Mouse (Mus musculus) hindbrain, postnatal 0 days (tissue): ENCODE data around the gene Myo1f. TPM values are rescaled to one million over a fixed set of nuclear protein-coding genes. Genes with fewer than 3 reads are reported as not detected.
"Not testable (repeated sequence)": the region's sequence is repeated elsewhere in the genome, so short reads cannot be mapped to it uniquely, and the experiment has no call there.

ENCODE experiments used
- ATAC-seq: fragments of 200-750 bp; cut with Nextera tagmentation; 2 replicates; pipeline ENCODE4 v1.8.0; 2017; ENCODE audit warnings: mild to moderate bottlenecking, moderate TSS enrichment, moderate library complexity
- DNase-seq: peaks from one replicate; pipeline ENCODE4 v3.0.0-alpha.2; 2015; ENCODE audit warnings: low spot score
- H3K27ac ChIP-seq: fragments of 300-500 bp; sonication (generic); 2 replicates; pipeline ENCODE4 v1.5.1; 2014; ENCODE audit warnings: mild to moderate bottlenecking
- H3K27me3 ChIP-seq: fragments of 300-500 bp; sonication (generic); 2 replicates; pipeline ENCODE4 v1.6.1; 2014; ENCODE audit warnings: low read length, mixed read lengths; ENCODE audit not compliant: insufficient read depth
- H3K36me3 ChIP-seq: fragments of 300-500 bp; sonication (generic); 2 replicates; pipeline ENCODE4 v1.6.1; 2014; ENCODE audit warnings: low read length, mixed read lengths; ENCODE audit not compliant: insufficient read depth
- H3K4me1 ChIP-seq: fragments of 300-500 bp; sonication (generic); 2 replicates; pipeline ENCODE4 v1.6.1; 2014; ENCODE audit warnings: antibody characterized with exemption, low read length, mixed read lengths; ENCODE audit not compliant: insufficient read depth
- H3K4me2 ChIP-seq: fragments of 300-500 bp; sonication (generic); 2 replicates; pipeline ENCODE4 v1.6.1; 2014; ENCODE audit warnings: low read depth, mild to moderate bottlenecking, low read length, moderate library complexity, mixed read lengths
- H3K4me3 ChIP-seq: fragments of 300-500 bp; sonication (generic); 2 replicates; pipeline ENCODE4 v1.5.1; 2014; ENCODE audit warnings: low read length
- H3K9ac ChIP-seq: fragments of 300-500 bp; sonication (generic); replicated peaks from 2 replicates; pipeline ENCODE4 v1.6.1; 2014; ENCODE audit warnings: mild to moderate bottlenecking, low read length, moderate library complexity, mixed read lengths
- H3K9me3 ChIP-seq: fragments of 300-500 bp; sonication (generic); 2 replicates; pipeline ENCODE4 v1.6.1; 2016; ENCODE audit warnings: low read length, mixed read lengths
- CTCF ChIP-seq: IDR thresholded peaks from 2 replicates; pipeline ENCODE4 v1.5.1; 2016; ENCODE audit warnings: antibody characterized with exemption, control low read depth, low read depth
- WGBS: fragments of 180-500 bp; shearing (Covaris S2); extraction: QIAGEN DNeasy Blood & Tissue Kit; methylation state at CpG from one replicate; pipeline ENCODE4 v1.1.7; 2014; 5-methylcytosine and 5-hydroxymethylcytosine counted together
- polyA plus RNA-seq: library from polyadenylated mRNA; unstranded; fragments of >200 nt; fragmentation: Nextera tagmentation; extraction: Ambion mirVana; gene quantifications from 2 replicates; pipeline ENCODE4 v1.2.1, GENCODE M21; 2015
- total RNA-seq: library from RNA; depleted of rRNA; stranded (reverse); fragments of >200 nt; gene quantifications from 2 replicates; pipeline ENCODE4 v1.2.3, GENCODE M21; 2014

Gene Myo1f
- total and polyA plus RNA-seq, 2 experiments from 2014 or later, result 1.2 to 2.6 TPM

DNA sequence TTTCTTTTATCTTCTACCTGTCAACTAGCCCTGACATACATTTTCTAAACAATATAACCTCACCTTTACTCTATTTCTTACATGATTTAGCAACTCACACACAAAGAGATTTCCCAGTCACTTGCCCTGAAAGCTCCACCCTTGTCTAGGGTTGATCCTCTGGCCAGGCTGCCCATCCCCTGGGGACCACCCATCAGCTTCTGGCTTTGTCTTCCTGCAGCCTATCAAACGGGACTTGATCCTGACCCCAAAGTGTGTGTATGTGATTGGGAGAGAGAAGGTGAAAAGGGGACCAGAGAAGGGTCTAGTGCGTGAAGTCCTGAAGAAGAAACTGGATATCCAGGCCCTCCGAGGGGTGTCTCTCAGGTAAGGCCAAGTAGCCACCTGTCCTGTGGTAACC is 45.3 kb downstream of the Myo1f start:
- 87% methylated on average over 3 of the region's 3 CpGs for WGBS
- no peak for TF ChIP-seq CTCF
- Histone ChIP-seq H3K4me3 (no peak overlapping the region), H3K4me1 (no peaks in the 10 kb centered on the region), H3K27me3 (no peaks in the 10 kb centered on the region), H3K9ac (no peak overlapping the region), H3K36me3 (no peaks in the 10 kb centered on the region), H3K4me2 (no peak overlapping the region), H3K9me3 (no peaks in the 10 kb centered on the region; the same call in 1 of the 2 replicates), H3K27ac (no peak overlapping the region)
- ATAC-seq (no peak), DNase-seq (no peak)

DNA sequence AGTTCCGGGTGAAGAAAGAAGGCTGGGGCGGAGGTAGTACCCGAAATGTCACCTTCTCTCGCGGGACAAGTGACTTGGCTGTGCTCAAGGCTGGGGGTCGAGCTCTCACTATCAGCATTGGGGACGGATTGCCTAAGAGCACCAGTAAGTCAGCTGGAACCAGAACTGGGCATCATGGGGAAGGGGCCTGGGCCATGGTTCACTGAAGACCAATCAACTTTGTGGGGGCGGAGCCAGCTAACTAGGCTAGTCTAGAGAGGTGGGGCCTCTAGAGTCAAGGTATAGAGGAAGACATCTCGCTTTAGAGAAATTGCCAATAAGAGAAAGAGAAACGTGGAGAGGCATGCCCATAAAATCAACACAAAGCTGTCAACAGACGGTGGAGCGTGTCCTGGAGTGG is 46.4 kb downstream of the Myo1f start:
- Histone ChIP-seq H3K9ac (no peak overlapping the region), H3K4me2 (no peak overlapping the region), H3K36me3 (no peaks in the 10 kb centered on the region), H3K9me3 (no peaks in the 10 kb centered on the region; the same call in 1 of the 2 replicates), H3K4me3 (no peak overlapping the region), H3K27ac (no peak overlapping the region), H3K27me3 (no peaks in the 10 kb centered on the region), H3K4me1 (no peaks in the 10 kb centered on the region)
- DNase-seq (no peak), ATAC-seq (no peak)
- 86% methylated on average over 12 of the region's 12 CpGs for WGBS
- no peak for TF ChIP-seq CTCF

DNA sequence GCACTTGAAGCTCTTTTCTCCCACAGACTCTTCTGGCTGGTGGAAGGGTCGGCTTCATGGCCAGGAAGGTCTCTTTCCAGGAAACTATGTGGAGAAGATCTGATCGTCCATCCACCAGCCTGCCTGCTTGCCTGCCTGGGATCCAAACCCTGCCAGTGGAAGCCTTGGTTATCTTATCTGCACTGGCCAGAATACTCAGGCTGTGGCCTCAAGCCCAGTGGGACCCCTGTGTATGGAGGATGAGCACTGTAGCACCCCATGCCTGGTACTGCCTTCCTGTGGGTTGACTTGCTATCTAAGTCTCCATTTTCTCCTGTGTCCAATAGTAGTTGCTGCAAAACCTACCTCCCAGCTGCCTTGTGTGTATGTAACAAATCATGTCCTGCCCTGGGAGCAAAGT is 51.8 kb downstream of the Myo1f start:
- H3K4me2 ChIP-seq, result no peak overlapping the region
- DNase-seq, result no peak
- TF ChIP-seq CTCF, result no peak

DNA sequence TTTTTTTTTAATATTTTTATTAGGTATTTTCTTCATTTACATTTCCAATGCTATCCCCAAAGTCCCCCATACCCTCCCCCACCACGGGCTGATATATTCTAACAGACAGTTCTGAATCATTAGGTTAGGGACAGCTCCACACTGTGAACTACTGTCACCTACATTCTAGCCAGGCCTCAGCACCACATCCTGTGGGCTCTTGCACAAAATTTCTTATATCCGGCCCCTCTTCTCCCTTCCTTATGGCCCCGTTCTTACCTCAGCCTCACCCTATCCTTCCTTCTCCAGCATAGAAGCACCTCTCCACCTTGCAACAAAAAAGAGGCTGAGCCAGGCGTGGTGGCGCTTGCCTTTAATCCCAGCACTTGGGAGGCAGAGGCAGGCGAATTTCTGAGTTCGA is 55.0 kb downstream of the Myo1f start:
- 90% methylated on average over 7 of the region's 7 CpGs for WGBS
- Histone ChIP-seq H3K9ac (no peak overlapping the region), H3K9me3 (no peaks in the 10 kb centered on the region), H3K36me3 (no peaks in the 10 kb centered on the region), H3K4me3 (no peak overlapping the region), H3K4me1 (no peaks in the 10 kb centered on the region), H3K27me3 (no peaks in the 10 kb centered on the region), H3K27ac (no peak overlapping the region), H3K4me2 (no peak overlapping the region)
- DNase-seq (no peak), ATAC-seq (no peak)
- no peak for TF ChIP-seq CTCF

More for the DNA sequence above, 51.8 kb downstream of the Myo1f start:
- Histone ChIP-seq H3K4me1 (no peaks in the 10 kb centered on the region), H3K27me3 (no peaks in the 10 kb centered on the region), H3K9ac (no peak overlapping the region), H3K36me3 (no peaks in the 10 kb centered on the region), H3K4me3 (no peak overlapping the region), H3K27ac (no peak overlapping the region), H3K9me3 (no peaks in the 10 kb centered on the region)
- no peak for ATAC-seq
- 85% methylated on average over 2 of the region's 2 CpGs for WGBS

DNA sequence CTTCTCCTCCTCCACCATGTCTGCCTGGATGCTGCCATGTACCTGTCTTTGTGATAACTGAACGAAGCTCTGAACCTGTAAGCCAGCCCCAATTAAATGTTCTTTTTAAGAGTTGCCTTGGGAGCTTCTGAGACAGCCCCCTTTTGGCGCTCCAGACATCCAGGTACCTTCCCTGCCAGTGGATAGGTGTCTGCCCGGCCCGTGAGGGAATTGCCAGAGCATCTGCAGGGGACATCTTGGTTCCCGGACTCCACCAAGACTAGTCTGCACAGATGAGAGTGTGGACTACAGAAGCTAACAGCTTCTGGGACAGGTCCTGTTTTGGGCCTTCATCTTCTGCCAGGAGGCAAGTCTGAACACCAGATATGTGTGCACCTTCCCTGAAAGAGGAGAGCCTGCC is 58.2 kb downstream of the Myo1f start:
- 88% methylated on average over 5 of the region's 5 CpGs for WGBS
- DNase-seq, H3K27me3 ChIP-seq, H3K4me1 ChIP-seq, H3K4me3 ChIP-seq, H3K36me3 ChIP-seq, H3K9ac ChIP-seq, H3K27ac ChIP-seq, ATAC-seq, H3K9me3 ChIP-seq, H3K4me2 ChIP-seq: not testable (repeated sequence)

DNA sequence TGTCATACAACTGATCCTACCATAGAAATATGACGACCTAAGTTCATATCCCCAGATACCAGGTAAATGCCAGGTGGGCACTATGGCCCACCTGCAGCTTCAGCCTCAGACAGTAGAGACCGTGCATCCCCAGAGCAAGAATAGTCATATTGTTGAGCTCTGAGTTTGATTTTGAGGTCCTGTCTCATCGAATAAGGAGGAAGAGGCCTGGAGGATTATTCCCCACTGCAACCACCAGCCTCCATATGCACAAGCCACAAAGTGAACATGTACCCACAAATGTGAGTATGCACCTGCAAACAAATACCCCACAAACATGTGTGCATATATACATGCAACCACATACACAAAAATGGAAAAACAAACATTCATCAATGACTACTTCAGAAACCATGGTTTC is 71.8 kb downstream of the Myo1f start:
- H3K4me2 ChIP-seq, result no peak overlapping the region
- H3K36me3 ChIP-seq, result no peaks in the 10 kb centered on the region
- H3K4me3 ChIP-seq, result no peak overlapping the region
- WGBS, result 86% methylated on average over 3 of the region's 3 CpGs
- H3K4me1 ChIP-seq, result peaks cover 19% of the 10 kb centered on the region; the same call in 1 of the 2 replicates
- ATAC-seq (no peak), DNase-seq (no peak)
- no peaks in the 10 kb centered on the region for H3K27me3 ChIP-seq
- no peak for TF ChIP-seq CTCF
- no peaks in the 10 kb centered on the region for H3K9me3 ChIP-seq
- H3K27ac ChIP-seq, result no peak overlapping the region
- H3K9ac ChIP-seq, result no peak overlapping the region

DNA sequence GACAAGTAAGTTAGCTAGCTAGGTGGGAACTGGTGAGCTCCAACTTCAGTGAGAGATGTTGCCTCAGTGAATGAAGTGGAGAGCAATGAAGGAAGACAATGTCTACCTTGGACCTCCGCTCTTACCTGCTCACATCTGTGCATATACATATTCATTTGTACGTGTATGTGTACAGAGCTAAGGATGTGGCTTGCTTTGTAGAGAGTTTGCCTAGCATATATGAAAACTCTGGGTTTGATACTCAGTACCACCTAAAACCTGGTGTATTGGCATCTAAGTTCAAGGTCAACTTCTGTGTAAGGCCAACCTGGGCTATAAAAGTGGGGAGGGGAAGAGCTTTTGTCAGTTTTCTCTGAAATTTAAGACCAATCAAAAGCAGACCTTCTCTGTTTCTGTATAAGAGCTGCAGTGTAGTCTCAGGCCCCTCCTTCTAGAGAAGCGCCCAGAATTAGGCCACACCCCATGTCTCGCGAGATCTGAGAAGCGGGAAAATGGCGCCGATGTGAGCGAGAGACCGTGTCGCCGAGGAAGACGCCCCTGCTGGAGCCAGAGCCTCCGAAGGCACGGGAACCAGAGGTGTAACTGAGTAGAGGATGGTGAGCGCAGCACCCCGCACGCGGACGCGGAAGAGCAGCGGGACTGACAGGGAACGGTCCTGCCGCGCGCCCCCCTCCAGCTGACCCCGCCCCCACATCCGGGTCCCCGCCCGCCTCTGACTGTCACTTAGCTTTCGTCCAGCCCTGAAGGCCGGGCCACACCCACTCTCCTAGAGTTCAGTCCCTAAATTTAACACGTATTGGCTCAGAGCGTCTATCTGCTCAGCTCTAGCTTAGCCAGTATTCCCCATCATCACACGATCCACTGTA is 73.3 kb downstream of the Myo1f start, which contains the start of gene Zfp414:
Gene Zfp414, plus strand, starts transcription at position 470 of the 866 bp plus-strand sequence.
- Histone ChIP-seq H3K4me1 (peaks cover 19% of the 10 kb centered on the region; the same call in 1 of the 2 replicates), H3K27ac (peak within 1 kb of the TSS; percentile 98), H3K4me2 (peak within 1 kb of the TSS; percentile 88), H3K36me3 (no peaks in the 10 kb centered on the region), H3K9ac (peak within 1 kb of the TSS; percentile 84), H3K27me3 (no peaks in the 10 kb centered on the region), H3K4me3 (peak within 1 kb of the TSS; percentile 59), H3K9me3 (no peaks in the 10 kb centered on the region)
- ATAC-seq (peak; percentile 96), DNase-seq (peak; percentile 96)
- TF ChIP-seq CTCF, result no peak
- WGBS, result 5% methylated on average over 35 of the region's 35 CpGs
